Mouse (Mus musculus): ENCODE measurements at regions not wholly inside any gene's neighbourhood (a gene's known extent, or its start where the extent isn't known, plus 50 kb on each side); places are given as distances from the start of the nearest gene placed in this dataset.

- TF ChIP-seq GATA1 (IDR thresholded peaks at IDR 0.05; ENCODE audit: borderline replicate concordance, low read length) (no peak), FLI1 (IDR thresholded peaks at IDR 0.05; ENCODE audit: low read length) (no peak)
These were observed 393.4 kb upstream of the Atp11b start for GRCm38 (mm10) chr3:35360515-35360914.

Data from megakaryocyte, embryonic 14.5 days (primary cell).